Mouse (Mus musculus) myocyte (in vitro differentiated cells): Measurements from ENCODE around the gene Zfp931. TPM values are rescaled to one million over a fixed set of nuclear protein-coding genes. Genes with fewer than 3 reads are reported as not detected.
"Not testable (repeated sequence)": the region's sequence is repeated elsewhere in the genome, so short reads cannot be mapped to it uniquely, and the experiment has no call there.

Source experiments
- H3K27me3 ChIP-seq: one replicate; pipeline ENCODE4 v1.6.1; 2011; ENCODE audit not compliant: control insufficient read depth, insufficient read depth, insufficient read length
- H3K36me3 ChIP-seq: one replicate; pipeline ENCODE4 v1.6.1; 2011; ENCODE audit not compliant: control insufficient read depth, insufficient read depth
- H3K4me2 ChIP-seq: one replicate; pipeline ENCODE4 v1.6.1; 2011; ENCODE audit warnings: low read depth, control low read depth
- H3K4me3 ChIP-seq: one replicate; pipeline ENCODE4 v1.5.1; 2011; ENCODE audit warnings: mild to moderate bottlenecking, control low read depth, moderate library complexity
- H3K79me2 ChIP-seq: one replicate; pipeline ENCODE4 v1.6.1; 2011; ENCODE audit not compliant: control insufficient read depth, insufficient read depth
- H3ac ChIP-seq: one replicate; pipeline ENCODE4 v1.6.1; 2011; ENCODE audit not compliant: control insufficient read depth, insufficient read length
- CEBPB ChIP-seq: IDR thresholded peaks from 2 replicates; pipeline ENCODE4 v1.6.1; 2011; ENCODE audit warnings: mild to moderate bottlenecking, moderate library complexity; ENCODE audit not compliant: poor library complexity, insufficient read depth, severe bottlenecking
- MYOD1 ChIP-seq, 3 experiments: IDR thresholded peaks; one replicate each; pipeline ENCODE4 v1.6.1; 2011; ENCODE audit warnings: control low read depth in 2 of 3, low read depth in 2 of 3, mild to moderate bottlenecking in 2 of 3, moderate library complexity in 1 of 3; ENCODE audit not compliant: insufficient read length in 2 of 3, control insufficient read depth in 1 of 3
- POLR2AphosphoS2 ChIP-seq: IDR thresholded peaks from one replicate; pipeline ENCODE4 v1.6.1; 2011; ENCODE audit warnings: low read depth, control low read depth; ENCODE audit not compliant: insufficient read length
- USF1 ChIP-seq: IDR thresholded peaks from one replicate; pipeline ENCODE4 v1.6.1; 2011; ENCODE audit warnings: low read depth, mild to moderate bottlenecking, control low read depth, moderate library complexity
- polyA plus RNA-seq: library from polyadenylated mRNA; unstranded; fragments of >200 nt; fragmentation: generic; extraction: Trizol; gene quantifications from one replicate; pipeline ENCODE4 v1.2.1, GENCODE M21; 2012; ENCODE audit warnings: missing spikeins

Zfp931 gene
- polyA plus RNA-seq, 1 experiment, result 2.1 TPM

- no peak overlapping the region for H3K4me2 ChIP-seq
- no peaks in the 10 kb centered on the region for H3K79me2 ChIP-seq
- no peak for TF ChIP-seq USF1
- no peak for TF ChIP-seq POLR2AphosphoS2
- no peak for TF ChIP-seq MYOD1 (IDR thresholded peaks at IDR 0.05; ENCODE audit: control insufficient read depth in 1 of 3, insufficient read length in 2 of 3, low read depth in 2 of 3)
- peak; percentile 35; the same call in 1 of the 2 replicates for TF ChIP-seq CEBPB
- no peaks in the 10 kb centered on the region for H3K36me3 ChIP-seq
- no peak overlapping the region for H3ac ChIP-seq
- no peak overlapping the region for H3K4me3 ChIP-seq
- H3K27me3 ChIP-seq, result no peaks in the 10 kb centered on the region
These were observed 20.1 kb downstream of the Zfp931 start for GRCm38 (mm10) chr2:178058195-178058594.

GRCm38 (mm10) chr2:178027601-178028000 lies 50.7 kb downstream of the Zfp931 start:
- not testable (repeated sequence) for H3ac ChIP-seq, H3K4me2 ChIP-seq, H3K36me3 ChIP-seq, H3K4me3 ChIP-seq, H3K27me3 ChIP-seq, H3K79me2 ChIP-seq

- Histone ChIP-seq H3K4me3 (peak overlapping the region; percentile 48), H3K4me2 (peak overlapping the region; percentile 63)
- H3K79me2 ChIP-seq, H3K36me3 ChIP-seq, H3ac ChIP-seq, H3K27me3 ChIP-seq: not testable (repeated sequence)
These were observed 54.4 kb downstream of the Zfp931 start for GRCm38 (mm10) chr2:178023861-178024260.

- not testable (repeated sequence) for H3K36me3 ChIP-seq, H3K27me3 ChIP-seq, H3K79me2 ChIP-seq, H3ac ChIP-seq
- peak within 1 kb of the TSS; percentile 48 for H3K4me3 ChIP-seq
- peak within 1 kb of the TSS; percentile 63 for H3K4me2 ChIP-seq
These were observed 55.2 kb downstream of the Zfp931 start, which contains the start of gene Zfp971 for GRCm38 (mm10) chr2:178023011-178023611. Gene Zfp971 (plus strand): TSS chr2:178023284.

GRCm38 (mm10) chr2:178020773-178021172 lies 57.5 kb downstream of the Zfp931 start:
- not testable (repeated sequence) for H3K36me3 ChIP-seq, H3K4me2 ChIP-seq, H3K4me3 ChIP-seq, H3ac ChIP-seq, H3K27me3 ChIP-seq, H3K79me2 ChIP-seq

GRCm38 (mm10) chr2:178019486-178019885 lies 58.8 kb downstream of the Zfp931 start:
- H3K79me2 ChIP-seq, H3ac ChIP-seq, H3K4me2 ChIP-seq, H3K27me3 ChIP-seq, H3K36me3 ChIP-seq, H3K4me3 ChIP-seq: not testable (repeated sequence)

Other genes starting within 250 kb of the Zfp931 start
- gene Gm14325, start 238.1 kb downstream of the Zfp931 start, polyA plus RNA-seq, result 27.1 TPM
- gene Gm14327, start 181.4 kb downstream of the Zfp931 start, polyA plus RNA-seq, result 1.0 TPM
- 1.1 TPM for gene Zfp972, start 152.9 kb downstream of the Zfp931 start, polyA plus RNA-seq
- 9.1 TPM for gene Gm14326, start 121.2 kb downstream of the Zfp931 start, polyA plus RNA-seq
- 3.4 TPM for gene Zfp971, start 55.2 kb downstream of the Zfp931 start, polyA plus RNA-seq
- gene Phactr3, start 40.5 kb upstream of the Zfp931 start, polyA plus RNA-seq, result not detected